Mouse (Mus musculus) limb, embryonic 13.5 days (tissue): Measurements from ENCODE around the gene Pcgf2. TPM values are rescaled to one million over a fixed set of nuclear protein-coding genes. Genes with fewer than 3 reads are reported as not detected.

Experiments
- ATAC-seq: fragments of 200-750 bp; cut with Nextera tagmentation; 2 replicates; pipeline ENCODE4 v1.8.0; 2017; ENCODE audit warnings: low read depth, moderate number of reproducible peaks, moderate TSS enrichment; ENCODE audit not compliant: low FRiP score
- H3K27ac ChIP-seq: fragments of 300-500 bp; sonication (generic); 2 replicates; pipeline ENCODE4 v1.5.1; 2015; ENCODE audit warnings: inconsistent platforms, mild to moderate bottlenecking, moderate library complexity
- H3K27me3 ChIP-seq: fragments of 300-500 bp; sonication (generic); 2 replicates; pipeline ENCODE4 v1.6.1; 2015; ENCODE audit warnings: mild to moderate bottlenecking, inconsistent platforms
- H3K36me3 ChIP-seq: fragments of 300-500 bp; sonication (generic); 2 replicates; pipeline ENCODE4 v1.6.1; 2015; ENCODE audit warnings: inconsistent platforms, mild to moderate bottlenecking, moderate library complexity
- H3K4me1 ChIP-seq: fragments of 300-500 bp; sonication (generic); 2 replicates; pipeline ENCODE4 v1.6.1; 2015; ENCODE audit warnings: inconsistent platforms
- H3K4me2 ChIP-seq: fragments of 300-500 bp; sonication (generic); replicated peaks from 2 replicates; pipeline ENCODE4 v1.6.1; 2015; ENCODE audit warnings: inconsistent platforms, mild to moderate bottlenecking, moderate library complexity
- H3K4me3 ChIP-seq: fragments of 300-500 bp; sonication (generic); 2 replicates; pipeline ENCODE4 v1.5.1; 2015; ENCODE audit warnings: moderate library complexity, mild to moderate bottlenecking, inconsistent platforms
- H3K9ac ChIP-seq: fragments of 300-500 bp; sonication (generic); 2 replicates; pipeline ENCODE4 v1.6.1; 2015; ENCODE audit warnings: mild to moderate bottlenecking, inconsistent platforms
- H3K9me3 ChIP-seq: fragments of 300-500 bp; sonication (generic); 2 replicates; pipeline ENCODE4 v1.6.1; 2016; ENCODE audit warnings: inconsistent platforms
- WGBS: fragments of 180-500 bp; shearing (Covaris S2); methylation state at CpG from one replicate; pipeline ENCODE4 v1.1.7; 2015; 5-methylcytosine and 5-hydroxymethylcytosine counted together
- polyA plus RNA-seq: library from polyadenylated mRNA; unstranded; fragments of >200 nt; fragmentation: Nextera tagmentation; extraction: Ambion mirVana; gene quantifications from 2 replicates; pipeline ENCODE4 v1.2.1, GENCODE M21; 2015

Pcgf2 gene
- polyA plus RNA-seq, 1 experiment from 2014 or later, result 21.3 TPM

DNA sequence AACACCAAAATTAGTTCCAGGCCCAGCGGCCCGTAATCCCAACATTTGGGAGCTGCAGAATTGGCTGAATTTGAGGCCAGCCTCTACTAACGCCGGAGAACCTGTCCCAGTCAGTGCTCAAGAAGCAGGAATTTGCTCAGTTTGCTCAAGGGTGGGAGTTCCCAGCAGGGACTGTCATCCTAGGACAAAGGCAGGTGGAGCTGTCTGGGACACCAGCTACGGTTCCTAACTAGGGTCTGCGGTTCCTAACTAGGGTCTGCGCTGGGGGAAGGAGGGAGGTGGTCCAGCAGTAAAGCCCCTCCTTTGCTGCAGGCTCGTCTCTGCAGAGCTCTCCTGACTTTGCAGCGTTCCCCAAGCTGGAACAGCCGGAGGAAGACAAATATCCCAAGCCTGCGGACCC lies 27.1 kb downstream of the Pcgf2 start:
- Histone ChIP-seq H3K4me2 (no peak overlapping the region), H3K9me3 (no peaks in the 10 kb centered on the region), H3K4me1 (peaks cover 10% of the 10 kb centered on the region; the same call in 1 of the 2 replicates), H3K36me3 (peaks cover 100% of the 10 kb centered on the region), H3K27ac (no peak overlapping the region), H3K9ac (no peak overlapping the region), H3K4me3 (no peak overlapping the region), H3K27me3 (no peaks in the 10 kb centered on the region)
- WGBS, result 86% methylated on average over 11 of the region's 11 CpGs
- ATAC-seq, result no peak

DNA sequence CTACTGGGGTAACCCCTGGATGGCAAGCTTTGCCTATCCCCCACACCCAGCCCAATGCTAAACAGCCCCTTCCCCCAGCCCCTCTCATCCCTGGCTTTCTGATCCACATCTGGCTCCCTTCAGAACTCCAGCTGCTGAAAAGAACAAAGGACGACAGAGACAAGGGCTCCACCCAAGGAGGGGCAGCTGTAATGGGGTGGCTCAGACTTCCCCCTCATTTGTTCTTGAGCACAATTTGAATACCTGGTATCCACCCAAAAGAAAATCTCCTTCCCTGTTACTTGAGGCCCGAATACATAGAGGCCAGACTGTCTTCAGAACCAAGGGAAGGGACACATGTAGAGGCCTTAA lies 29.1 kb downstream of the Pcgf2 start:
- peaks cover 10% of the 10 kb centered on the region; the same call in 1 of the 2 replicates for H3K4me1 ChIP-seq
- H3K9ac ChIP-seq, result no peak overlapping the region
- H3K36me3 ChIP-seq, result peaks cover 99% of the 10 kb centered on the region
- no peak for ATAC-seq
- H3K4me3 ChIP-seq, result no peak overlapping the region
- no peak overlapping the region for H3K27ac ChIP-seq
- no peak overlapping the region for H3K4me2 ChIP-seq
- no peaks in the 10 kb centered on the region for H3K27me3 ChIP-seq
- 35% methylated on average over 2 of the region's 2 CpGs for WGBS
- H3K9me3 ChIP-seq, result no peaks in the 10 kb centered on the region

DNA sequence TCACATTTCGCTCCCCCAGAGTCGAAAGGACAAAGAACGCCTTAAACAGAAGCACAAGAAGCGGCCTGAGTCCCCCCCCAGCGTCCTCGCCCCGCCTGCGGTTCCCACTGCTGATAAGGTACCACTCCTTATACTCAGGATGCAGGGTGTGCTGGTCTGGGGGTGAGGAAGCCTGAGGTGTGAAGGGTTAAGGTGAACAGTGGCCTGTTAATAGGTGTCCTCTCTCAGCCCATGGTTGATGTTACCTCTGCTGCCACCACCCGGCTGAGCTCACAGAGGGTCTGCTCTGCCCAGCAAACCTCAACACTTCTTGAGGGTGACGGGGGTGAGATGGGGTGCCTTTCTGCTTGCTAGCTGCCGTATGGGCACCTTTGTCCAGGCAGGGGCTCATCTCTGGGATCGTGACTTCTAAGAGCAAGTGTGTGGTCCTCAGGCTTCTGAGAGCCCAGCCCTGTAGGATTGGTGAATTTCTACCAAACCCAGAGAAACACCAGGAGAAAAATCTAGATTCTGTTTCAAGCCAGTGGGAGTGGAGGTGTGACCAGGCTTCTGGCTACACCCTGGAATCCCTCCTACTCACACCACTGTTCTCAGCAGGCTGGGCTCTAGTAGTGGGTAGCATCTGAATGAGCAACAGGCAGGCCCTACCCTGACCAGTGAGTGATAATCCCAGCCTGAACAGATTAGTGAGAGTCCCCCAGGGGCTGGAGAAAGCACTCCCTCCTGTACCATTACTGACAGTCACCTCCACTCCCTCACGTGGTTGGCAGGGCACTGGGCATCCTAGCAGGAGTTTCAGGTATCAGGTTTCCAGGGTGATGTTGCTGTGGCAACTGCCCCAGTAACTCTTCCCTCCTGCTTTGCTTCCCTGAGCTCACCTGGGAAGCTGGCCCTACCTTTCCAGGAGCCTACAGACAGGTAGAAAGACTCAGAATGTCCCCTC lies 29.8 kb downstream of the Pcgf2 start:
- no peak overlapping the region for H3K27ac ChIP-seq
- peaks cover 99% of the 10 kb centered on the region for H3K36me3 ChIP-seq
- WGBS, result 61% methylated on average over 13 of the region's 13 CpGs
- peaks cover 10% of the 10 kb centered on the region; the same call in 1 of the 2 replicates for H3K4me1 ChIP-seq
- H3K4me2 ChIP-seq, result no peak overlapping the region
- no peaks in the 10 kb centered on the region for H3K27me3 ChIP-seq
- no peak overlapping the region for H3K9ac ChIP-seq
- no peak for ATAC-seq
- H3K9me3 ChIP-seq, result no peaks in the 10 kb centered on the region
- H3K4me3 ChIP-seq, result no peak overlapping the region

DNA sequence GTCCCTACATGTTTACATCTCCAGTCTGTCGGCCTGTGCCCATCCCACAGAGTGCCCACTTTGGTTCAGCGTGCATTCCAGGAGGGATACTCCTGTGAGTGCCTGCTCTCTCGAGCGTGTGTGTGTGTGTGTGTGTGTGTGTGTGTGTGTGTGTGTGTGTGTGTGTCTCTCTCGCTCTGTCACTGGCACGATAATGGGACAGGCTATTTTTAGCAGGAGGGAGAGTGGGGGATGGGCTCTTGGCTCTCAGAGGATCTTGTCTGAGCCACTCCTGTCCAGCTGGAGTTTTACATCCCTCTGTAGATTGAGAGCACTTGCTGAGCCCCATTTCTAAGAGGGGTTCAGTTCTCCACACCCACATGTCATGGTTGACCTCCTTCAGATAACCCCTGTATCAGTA lies 30.5 kb downstream of the Pcgf2 start:
- H3K27ac ChIP-seq, result no peak overlapping the region
- H3K4me2 ChIP-seq, result no peak overlapping the region
- H3K36me3 ChIP-seq, result peaks cover 95% of the 10 kb centered on the region
- peaks cover 17% of the 10 kb centered on the region for H3K4me1 ChIP-seq
- no peaks in the 10 kb centered on the region for H3K27me3 ChIP-seq
- peak overlapping the region; percentile 35; the same call in 1 of the 2 replicates for H3K9ac ChIP-seq
- no peak overlapping the region for H3K4me3 ChIP-seq
- 40% methylated on average over 6 of the region's 6 CpGs for WGBS
- no peak for ATAC-seq
- no peaks in the 10 kb centered on the region for H3K9me3 ChIP-seq

DNA sequence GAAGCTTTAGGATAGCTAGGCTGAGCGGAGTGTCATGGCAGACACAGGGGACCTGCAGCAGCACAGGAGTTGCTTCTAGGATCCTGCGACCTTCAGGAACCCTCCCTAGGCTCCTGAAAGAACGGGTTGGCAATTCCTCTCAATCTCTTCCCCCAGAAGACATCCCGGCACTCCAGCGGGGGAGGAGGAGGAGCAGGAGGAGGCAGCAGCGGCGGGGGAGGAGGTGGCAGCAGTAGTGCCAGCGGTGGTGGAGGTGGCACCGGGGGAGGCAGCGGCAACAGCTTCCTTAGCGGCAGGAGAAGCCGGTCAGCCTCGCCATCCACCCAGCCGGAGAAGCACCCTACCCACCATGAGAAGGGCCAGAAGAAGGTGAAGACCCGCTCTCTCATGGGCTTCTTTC lies 31.0 kb downstream of the Pcgf2 start:
- no peaks in the 10 kb centered on the region for H3K27me3 ChIP-seq
- peaks cover 22% of the 10 kb centered on the region for H3K4me1 ChIP-seq
- WGBS, result 67% methylated on average over 15 of the region's 15 CpGs
- no peak overlapping the region for H3K27ac ChIP-seq
- H3K36me3 ChIP-seq, result peaks cover 90% of the 10 kb centered on the region
- no peak overlapping the region for H3K4me2 ChIP-seq
- H3K9me3 ChIP-seq, result no peaks in the 10 kb centered on the region
- no peak overlapping the region for H3K4me3 ChIP-seq
- H3K9ac ChIP-seq, result 0 out of 2 replicates have a peak overlapping the region, but pooled peaks have one; percentile 35
- ATAC-seq, result no peak

DNA sequence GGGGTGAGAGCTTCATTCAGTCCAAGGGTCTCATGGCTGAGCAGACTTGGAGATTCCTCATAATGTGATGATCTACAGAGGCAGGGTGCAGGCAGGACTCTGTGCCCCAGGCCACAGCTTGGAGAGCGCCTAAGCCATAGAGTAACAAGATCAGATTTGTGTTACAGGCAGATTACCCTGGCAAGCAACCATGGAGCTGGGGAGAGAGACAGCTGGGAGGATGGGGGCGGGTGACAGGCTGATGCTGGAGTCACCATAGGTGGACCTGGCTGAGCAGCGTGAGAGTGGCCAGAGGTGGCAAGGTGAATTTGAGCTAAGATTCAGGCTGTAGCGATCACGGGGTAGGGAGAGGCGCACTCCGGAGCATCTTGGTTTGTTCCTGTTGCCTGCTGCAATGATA lies 32.1 kb downstream of the Pcgf2 start:
- no peak for ATAC-seq
- Histone ChIP-seq H3K27me3 (no peaks in the 10 kb centered on the region), H3K9me3 (no peaks in the 10 kb centered on the region), H3K9ac (no peak overlapping the region), H3K27ac (no peak overlapping the region), H3K36me3 (peaks cover 79% of the 10 kb centered on the region), H3K4me2 (no peak overlapping the region), H3K4me3 (no peak overlapping the region), H3K4me1 (peaks cover 22% of the 10 kb centered on the region)
- 88% methylated on average over 7 of the region's 7 CpGs for WGBS

DNA sequence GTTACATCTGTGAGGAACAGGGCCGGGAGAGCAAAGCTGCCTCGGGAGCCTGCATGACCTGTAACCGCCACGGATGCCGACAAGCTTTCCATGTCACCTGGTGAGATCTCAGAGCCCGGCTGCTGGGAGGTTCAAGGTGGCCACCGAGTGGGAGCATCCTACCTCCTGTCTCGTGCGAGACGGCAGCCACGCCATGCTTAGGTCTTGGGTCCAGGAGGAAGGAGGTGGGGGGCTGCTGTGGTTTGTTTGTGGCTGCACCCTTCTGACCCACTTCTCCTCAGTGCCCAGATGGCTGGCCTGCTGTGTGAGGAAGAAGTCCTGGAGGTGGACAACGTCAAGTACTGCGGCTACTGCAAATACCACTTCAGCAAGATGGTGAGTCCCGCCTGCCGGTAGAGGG lies 33.5 kb downstream of the Pcgf2 start:
- H3K27ac ChIP-seq, result no peak overlapping the region
- peaks cover 32% of the 10 kb centered on the region for H3K4me1 ChIP-seq
- H3K27me3 ChIP-seq, result peaks cover 9% of the 10 kb centered on the region
- H3K9me3 ChIP-seq, result no peaks in the 10 kb centered on the region
- ATAC-seq, result no peak
- no peak overlapping the region for H3K9ac ChIP-seq
- H3K36me3 ChIP-seq, result peaks cover 65% of the 10 kb centered on the region
- WGBS, result 89% methylated on average over 15 of the region's 15 CpGs
- H3K4me3 ChIP-seq, result no peak overlapping the region
- H3K4me2 ChIP-seq, result no peak overlapping the region

DNA sequence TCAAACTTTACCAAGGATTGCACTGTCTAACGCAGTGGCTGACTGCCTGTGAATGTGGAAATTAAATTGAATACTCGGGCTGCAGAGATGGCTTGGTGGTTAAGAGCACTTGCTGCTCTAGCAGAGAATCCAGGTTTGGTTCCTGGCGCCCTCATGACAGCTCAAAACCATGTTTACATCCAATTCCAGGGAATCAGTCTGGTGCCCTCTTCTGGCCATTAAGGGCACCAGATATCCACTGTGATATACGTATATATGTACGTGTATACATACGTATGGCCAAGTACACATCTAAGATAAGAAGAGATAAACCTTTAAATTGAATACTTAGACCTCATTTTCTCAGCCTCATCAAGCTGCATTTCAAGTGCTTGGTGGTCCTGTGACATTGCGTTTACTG lies 34.1 kb downstream of the Pcgf2 start:
- Histone ChIP-seq H3K27me3 (peaks cover 14% of the 10 kb centered on the region), H3K4me3 (no peak overlapping the region), H3K27ac (no peak overlapping the region), H3K4me1 (peaks cover 38% of the 10 kb centered on the region), H3K36me3 (peaks cover 59% of the 10 kb centered on the region), H3K9me3 (no peaks in the 10 kb centered on the region), H3K4me2 (no peak overlapping the region), H3K9ac (no peak overlapping the region)
- WGBS, result 90% methylated on average over 7 of the region's 7 CpGs
- ATAC-seq, result no peak

DNA sequence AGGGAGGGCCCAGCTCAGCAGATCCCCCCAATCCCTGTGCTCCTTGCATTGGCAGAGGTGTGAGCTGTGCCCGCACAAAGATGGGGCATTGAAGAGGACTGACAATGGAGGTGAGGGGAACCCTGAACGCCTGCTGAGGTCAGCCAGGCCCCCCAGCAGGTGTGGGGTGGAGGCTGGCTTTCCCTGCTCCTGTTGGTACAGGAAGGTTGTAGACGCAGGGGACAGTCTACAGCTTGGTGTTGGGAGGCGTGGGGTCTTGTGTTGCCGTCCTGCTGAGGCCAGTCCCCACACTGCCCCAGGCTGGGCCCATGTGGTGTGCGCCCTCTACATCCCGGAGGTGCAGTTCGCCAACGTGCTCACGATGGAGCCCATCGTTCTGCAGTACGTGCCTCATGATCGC lies 34.9 kb downstream of the Pcgf2 start:
- Histone ChIP-seq H3K4me1 (peaks cover 45% of the 10 kb centered on the region), H3K4me3 (peak overlapping the region; percentile 90), H3K36me3 (peaks cover 51% of the 10 kb centered on the region), H3K4me2 (peak overlapping the region; percentile 92), H3K27me3 (peaks cover 21% of the 10 kb centered on the region), H3K27ac (no peak overlapping the region), H3K9ac (no peak overlapping the region), H3K9me3 (no peaks in the 10 kb centered on the region)
- 92% methylated on average over 13 of the region's 13 CpGs for WGBS
- no peak for ATAC-seq

DNA sequence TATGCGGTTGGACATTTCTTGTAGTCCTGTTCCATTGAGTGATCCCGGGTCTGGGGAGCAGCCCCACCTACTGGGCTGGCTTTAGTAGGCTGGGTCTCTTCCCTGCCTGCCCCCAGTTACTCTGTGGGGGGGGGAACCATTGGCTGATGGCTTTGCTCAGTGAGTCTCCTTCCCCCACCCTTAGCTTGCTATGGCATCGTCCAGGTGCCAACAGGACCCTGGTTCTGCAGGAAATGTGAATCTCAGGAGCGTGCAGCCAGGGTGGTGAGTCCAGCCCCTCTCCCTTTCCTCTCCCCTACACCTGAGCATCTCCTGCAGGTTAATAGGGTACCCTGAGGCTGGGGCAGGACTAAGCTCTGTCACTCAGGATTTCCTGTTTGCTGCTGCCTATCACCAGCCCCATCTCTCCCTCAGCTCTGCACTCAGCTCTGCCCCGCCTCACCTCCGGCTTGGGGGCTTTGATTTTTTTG lies 35.5 kb downstream of the Pcgf2 start:
- H3K9me3 ChIP-seq, result no peaks in the 10 kb centered on the region
- H3K4me2 ChIP-seq, result peak overlapping the region; percentile 92
- peaks cover 40% of the 10 kb centered on the region for H3K4me1 ChIP-seq
- peaks cover 21% of the 10 kb centered on the region for H3K27me3 ChIP-seq
- H3K27ac ChIP-seq, result no peak overlapping the region
- peaks cover 45% of the 10 kb centered on the region for H3K36me3 ChIP-seq
- H3K9ac ChIP-seq, result peak overlapping the region; percentile 87; the same call in 1 of the 2 replicates
- no peak for ATAC-seq
- peak overlapping the region; percentile 90 for H3K4me3 ChIP-seq
- WGBS, result 30% methylated on average over 6 of the region's 6 CpGs

DNA sequence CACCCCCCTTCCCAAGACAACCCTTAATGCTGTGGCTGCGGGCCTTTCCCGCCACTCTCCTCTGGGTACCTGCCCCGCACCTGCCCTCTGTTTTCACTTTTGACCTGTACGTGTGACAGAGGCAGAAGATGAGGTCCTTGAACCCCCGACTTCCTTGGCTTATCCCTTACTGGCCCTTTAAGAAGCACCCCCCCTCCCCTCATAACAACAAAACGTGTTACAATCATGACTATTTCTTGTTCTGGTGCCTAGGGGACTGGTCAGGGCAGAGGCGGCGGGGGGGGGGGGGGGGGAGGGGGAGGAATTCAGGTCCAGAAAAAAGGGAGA lies 36.0 kb downstream of the Pcgf2 start:
- Histone ChIP-seq H3K36me3 (peaks cover 40% of the 10 kb centered on the region), H3K27ac (peak overlapping the region; percentile 85), H3K4me2 (peak overlapping the region; percentile 92), H3K9ac (peak overlapping the region; percentile 87), H3K4me1 (peaks cover 41% of the 10 kb centered on the region), H3K9me3 (no peaks in the 10 kb centered on the region), H3K4me3 (peak overlapping the region; percentile 90), H3K27me3 (peaks cover 21% of the 10 kb centered on the region)
- WGBS, result 0% methylated on average over 7 of the region's 8 CpGs
- ATAC-seq, result no peak

DNA sequence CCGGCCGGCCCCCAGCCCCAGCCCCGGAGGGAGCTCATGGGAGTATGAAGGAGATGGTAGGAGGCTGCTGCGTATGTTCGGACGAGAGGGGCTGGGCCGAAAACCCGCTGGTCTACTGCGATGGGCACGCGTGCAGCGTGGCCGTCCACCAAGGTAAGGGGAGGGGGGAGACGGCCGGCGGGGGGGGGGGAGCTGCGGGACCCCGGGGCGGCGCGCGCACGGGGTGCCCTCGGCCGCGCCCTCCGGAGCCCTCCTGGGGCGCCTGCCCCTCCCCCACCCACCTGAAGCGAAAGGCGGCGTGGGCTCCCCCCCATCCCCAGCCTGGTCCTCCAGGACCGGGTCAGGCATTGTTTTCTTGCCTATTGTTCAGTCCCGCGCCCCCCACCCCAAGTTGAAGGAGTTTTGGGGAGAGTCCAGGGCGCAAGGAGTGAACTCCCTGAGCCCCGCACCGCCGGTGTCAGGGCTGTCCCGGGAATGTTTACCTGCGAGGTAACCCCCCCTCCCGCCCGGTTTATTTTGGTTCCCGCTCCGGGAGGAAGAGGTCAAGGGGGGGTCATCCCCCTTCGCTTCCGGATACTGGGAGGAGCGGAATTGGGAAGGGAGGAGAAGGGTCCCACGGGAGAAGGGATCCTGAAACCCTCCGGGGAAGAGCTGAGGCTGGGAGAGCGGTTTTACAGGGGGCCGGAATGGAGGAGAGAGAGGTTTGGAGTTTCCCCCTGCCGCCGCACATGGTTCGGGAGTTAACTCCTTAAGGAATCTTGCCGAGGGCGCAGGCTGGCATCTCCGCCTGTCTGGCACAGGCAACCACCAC lies 36.6 kb downstream of the Pcgf2 start:
- ATAC-seq, result 0 out of 2 replicates have a peak, but pooled peaks have one; percentile 3
- WGBS, result 1% methylated on average over 46 of the region's 57 CpGs
- Histone ChIP-seq H3K4me2 (peak overlapping the region; percentile 92), H3K4me3 (peak overlapping the region; percentile 90), H3K27me3 (peaks cover 21% of the 10 kb centered on the region), H3K9me3 (no peaks in the 10 kb centered on the region), H3K9ac (peak overlapping the region; percentile 87), H3K36me3 (peaks cover 34% of the 10 kb centered on the region), H3K4me1 (peaks cover 47% of the 10 kb centered on the region), H3K27ac (peak overlapping the region; percentile 85)
